Mouse (Mus musculus): ENCODE measurements around the gene Alox5ap.

Alox5ap gene

GRCm38 (mm10) chr5:149259093-149259492, 5.5 kb upstream of the Alox5ap start:
- peak; percentile 20 for DNase-seq (ENCODE audit: low read depth, low spot score)

DNA sequence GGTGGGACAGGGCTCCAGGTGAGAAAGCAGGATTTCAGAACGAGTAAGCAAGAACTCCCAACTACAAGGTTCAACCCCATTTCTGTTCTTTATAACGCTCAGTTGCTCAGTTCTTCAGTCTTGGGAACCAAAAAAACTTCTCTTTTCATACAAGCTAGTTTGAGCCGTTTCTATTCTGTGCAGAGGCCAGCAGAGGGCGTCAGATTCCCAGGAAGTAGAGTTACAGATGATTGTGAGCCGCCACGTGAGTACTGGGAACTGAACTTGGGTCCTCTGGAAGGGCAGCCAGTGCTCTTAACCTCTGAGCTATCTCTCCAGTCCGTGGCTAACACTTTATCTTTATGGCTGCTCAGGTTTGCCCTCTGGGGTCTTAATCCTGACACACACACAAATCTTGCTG, 3.1 kb upstream of the Alox5ap start:
- DNase-seq (ENCODE audit: low read depth, low spot score): peak; percentile 88

GRCm38 (mm10) chr5:149261866-149262265, 2.7 kb upstream of the Alox5ap start:
- peak; percentile 87 for DNase-seq (ENCODE audit: low read depth, low spot score)

GRCm38 (mm10) chr5:149264878-149265279, 312 bp downstream of the Alox5ap start:
- peak; percentile 30 for DNase-seq (ENCODE audit: low read depth, low spot score)

GRCm38 (mm10) chr5:149266761-149267221, 2.2 kb downstream of the Alox5ap start:
- no peak for DNase-seq (ENCODE audit: low read depth, low spot score)

GRCm38 (mm10) chr5:149267493-149267892, 2.9 kb downstream of the Alox5ap start:
- no peak for DNase-seq (ENCODE audit: low read depth, low spot score)

DNA sequence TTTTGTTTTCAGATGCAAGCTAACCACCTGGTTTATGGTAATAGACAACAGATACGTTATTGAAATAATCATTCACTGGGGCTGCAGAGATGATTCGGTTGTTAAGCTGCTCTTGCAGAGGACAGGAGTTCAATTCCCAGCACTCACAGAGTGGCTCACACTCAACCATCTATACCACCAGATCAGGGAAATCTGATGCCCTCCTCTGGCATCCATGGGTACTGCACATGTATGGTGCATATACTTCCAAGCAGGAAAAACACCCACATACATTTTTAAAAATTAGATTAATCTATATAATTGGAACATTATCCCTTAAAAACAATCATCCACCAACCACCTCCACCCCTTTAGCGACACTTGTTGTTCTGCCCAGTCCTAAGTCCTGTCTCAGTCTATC, 6.7 kb downstream of the Alox5ap start:
- peak; percentile 57 for DNase-seq (ENCODE audit: low read depth, low spot score)

DNA sequence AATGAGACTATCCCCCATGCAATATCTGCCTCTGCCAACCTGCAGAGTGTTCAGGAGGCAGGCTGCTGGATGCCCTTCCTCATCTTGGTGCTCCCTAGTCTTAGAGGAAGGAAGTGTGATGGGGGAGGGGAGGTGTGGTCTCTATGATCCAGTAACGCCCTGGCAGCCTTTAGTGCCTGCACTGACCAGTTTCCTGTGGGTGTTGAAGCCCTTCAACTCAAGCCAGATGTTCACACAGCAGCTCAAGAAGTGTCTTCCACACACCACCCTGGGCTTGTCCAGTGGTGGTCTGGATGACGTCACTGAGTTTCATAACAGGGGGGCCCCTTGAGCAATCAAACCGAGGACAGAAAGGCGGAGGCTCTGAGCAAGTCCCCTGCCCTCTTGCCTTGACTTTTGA, 8.0 kb downstream of the Alox5ap start:
- DNase-seq (ENCODE audit: low read depth, low spot score): no peak

DNA sequence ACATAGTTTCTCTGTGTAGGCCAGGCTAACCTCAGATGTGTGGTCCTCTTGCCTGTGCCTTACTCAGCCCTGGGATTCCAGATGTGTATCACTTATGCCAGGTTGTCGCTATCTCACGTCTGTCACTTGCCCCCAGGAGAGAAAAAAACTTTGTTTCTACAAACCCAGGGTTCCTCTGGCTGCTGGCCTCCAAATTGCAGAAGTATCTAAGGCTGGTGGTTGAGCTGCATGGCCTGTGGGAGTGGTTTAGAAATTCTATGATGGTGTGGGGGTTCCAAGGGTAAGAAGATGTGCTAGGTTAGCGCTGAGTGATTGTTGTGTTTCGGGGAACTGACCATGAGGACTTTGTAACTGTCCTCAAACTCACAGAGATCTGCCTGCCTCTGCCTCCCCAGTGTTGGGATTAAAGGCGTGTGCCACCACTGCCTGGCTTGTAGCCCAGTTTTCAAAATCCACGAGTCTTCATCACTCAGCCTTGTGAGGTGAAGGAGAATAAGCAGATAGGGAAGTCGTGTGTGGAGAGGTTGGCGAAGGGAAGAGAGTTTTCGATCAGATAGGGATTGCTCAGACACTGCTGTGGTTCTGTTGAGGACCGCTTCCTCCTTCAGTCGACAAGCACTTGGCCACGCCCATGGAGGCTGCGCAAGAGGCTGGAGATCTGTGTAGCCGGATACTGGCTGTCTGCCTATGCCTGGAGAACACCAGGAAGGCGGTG, 10.0 kb downstream of the Alox5ap start:
- DNase-seq (ENCODE audit: low read depth, low spot score): peak; percentile 88

- peak; percentile 86 for DNase-seq (ENCODE audit: low read depth, low spot score)
Observed at GRCm38 (mm10) chr5:149275105-149275494, 10.5 kb downstream of the Alox5ap start.

DNA sequence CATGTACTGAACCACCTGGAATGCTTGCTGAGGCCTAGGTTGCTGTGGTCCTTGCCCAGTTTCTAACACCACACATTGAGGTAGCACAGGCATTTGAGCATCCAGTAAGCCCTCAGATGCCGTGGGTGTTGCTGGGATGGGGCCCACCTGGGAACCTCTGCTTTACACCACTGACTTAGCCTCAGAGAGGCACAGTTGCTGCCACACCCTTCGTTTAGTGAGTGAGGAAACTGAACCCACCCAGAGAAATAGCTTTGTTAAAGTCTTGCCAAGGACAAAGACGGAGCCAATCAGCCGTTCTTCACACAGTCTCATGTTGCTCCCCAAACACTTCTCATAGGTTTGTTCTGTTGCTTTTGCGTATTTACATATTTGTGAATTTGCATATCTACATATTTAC, 13.0 kb downstream of the Alox5ap start:
- peak; percentile 33 for DNase-seq (ENCODE audit: low read depth, low spot score)

GRCm38 (mm10) chr5:149279273-149279844, 14.8 kb downstream of the Alox5ap start:
- DNase-seq (ENCODE audit: low read depth, low spot score): peak; percentile 68

GRCm38 (mm10) chr5:149283009-149283408, 18.4 kb downstream of the Alox5ap start:
- DNase-seq (ENCODE audit: low read depth, low spot score): peak; percentile 59

DNA sequence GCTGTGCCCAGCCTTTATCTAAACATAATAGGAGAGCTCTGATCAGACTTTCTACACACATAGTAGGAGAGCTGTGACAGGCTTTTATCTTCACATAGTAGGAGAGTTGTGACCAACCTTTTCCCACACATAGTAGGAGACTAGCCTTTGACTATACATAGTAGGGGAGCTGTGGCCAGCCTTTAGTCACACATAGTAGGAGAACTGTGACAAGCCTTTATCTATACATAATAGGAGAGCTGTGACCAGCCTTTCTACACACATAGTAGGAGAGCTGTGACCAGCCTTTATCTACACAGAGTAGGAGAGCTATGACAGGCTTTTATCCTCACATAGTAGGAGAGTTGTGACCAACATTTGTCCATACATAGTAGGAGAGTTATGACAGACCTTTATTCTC, 19.3 kb downstream of the Alox5ap start:
- no peak for DNase-seq (ENCODE audit: low read depth, low spot score)

GRCm38 (mm10) chr5:149286021-149286420, 21.5 kb downstream of the Alox5ap start:
- no peak for DNase-seq (ENCODE audit: low read depth, low spot score)

- DNase-seq (ENCODE audit: low read depth, low spot score): no peak
Observed at GRCm38 (mm10) chr5:149287148-149288038, 22.8 kb downstream of the Alox5ap start.

- peak; percentile 56 for DNase-seq (ENCODE audit: low read depth, low spot score)
Observed at GRCm38 (mm10) chr5:149291266-149291665, 26.7 kb downstream of the Alox5ap start.

DNA sequence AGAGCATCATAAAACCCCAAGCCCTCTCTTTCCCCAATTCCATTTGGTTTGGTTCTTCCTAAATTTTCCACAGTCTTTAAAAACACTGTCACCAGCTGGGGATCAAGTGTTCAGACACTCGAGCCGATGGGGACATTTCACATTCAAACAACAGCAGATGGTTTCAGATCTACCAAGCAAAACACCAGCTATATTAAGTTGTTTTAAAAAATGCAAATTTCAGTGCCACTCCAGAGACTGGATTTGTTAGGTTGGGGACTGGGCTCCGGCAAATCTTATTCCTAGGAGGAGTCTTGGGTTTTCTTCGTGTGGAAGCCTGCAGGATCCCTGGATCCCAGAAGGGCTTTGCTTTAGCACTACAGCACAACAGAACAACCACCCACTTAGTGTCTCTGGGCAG, 28.5 kb downstream of the Alox5ap start:
- DNase-seq (ENCODE audit: low read depth, low spot score): no peak

- DNase-seq (ENCODE audit: low read depth, low spot score): no peak
Observed at GRCm38 (mm10) chr5:149296808-149297207, 32.2 kb downstream of the Alox5ap start.

- DNase-seq (ENCODE audit: low read depth, low spot score): no peak
Observed at GRCm38 (mm10) chr5:149297464-149297863, 32.9 kb downstream of the Alox5ap start.

DNA sequence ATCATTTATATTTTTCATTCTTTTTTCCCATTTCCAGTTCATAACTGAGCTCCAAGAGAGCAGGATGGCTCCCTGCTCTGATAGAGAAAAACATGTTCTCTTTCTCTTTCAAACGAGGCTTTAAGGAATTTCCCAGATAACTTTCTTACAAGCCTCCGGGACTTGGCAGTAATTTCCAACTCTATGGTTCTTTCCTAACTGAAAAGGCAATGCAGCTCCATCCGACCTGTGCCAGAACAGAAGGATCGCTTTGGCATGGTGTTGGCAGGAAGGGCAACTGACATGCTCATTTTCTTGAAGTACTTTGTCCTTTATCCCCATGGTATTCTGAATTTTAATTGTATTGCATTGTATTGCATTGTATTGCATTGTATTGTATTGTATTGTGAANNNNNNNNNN, 33.7 kb downstream of the Alox5ap start:
- no peak for DNase-seq (ENCODE audit: low read depth, low spot score)
